Mouse (Mus musculus): ENCODE measurements around the gene D1Pas1.

GRCm38 (mm10) chr1:187020011-187020410, 52.8 kb downstream of the D1Pas1 start:
- TF ChIP-seq CTCF (IDR thresholded peaks at IDR 0.05; ENCODE audit: control insufficient read depth, insufficient read depth, insufficient replicate concordance, low read depth, low read length) (no peak), POLR2A (IDR thresholded peaks at IDR 0.05; ENCODE audit: control insufficient read depth, low read depth, low read length) (no peak)

Measured in testis, adult 2 months (tissue).